Mouse (Mus musculus): ENCODE measurements around the gene Odf3b. TPM values are rescaled to one million over a fixed set of nuclear protein-coding genes. Genes with fewer than 3 reads are reported as not detected.
A peak's percentile ranks its signal among the peaks of the same experiment; 100 is the strongest.

Odf3b gene
- total RNA-seq, 2 experiments from 2014 or later, result 2.7 to 3.7 TPM

DNA sequence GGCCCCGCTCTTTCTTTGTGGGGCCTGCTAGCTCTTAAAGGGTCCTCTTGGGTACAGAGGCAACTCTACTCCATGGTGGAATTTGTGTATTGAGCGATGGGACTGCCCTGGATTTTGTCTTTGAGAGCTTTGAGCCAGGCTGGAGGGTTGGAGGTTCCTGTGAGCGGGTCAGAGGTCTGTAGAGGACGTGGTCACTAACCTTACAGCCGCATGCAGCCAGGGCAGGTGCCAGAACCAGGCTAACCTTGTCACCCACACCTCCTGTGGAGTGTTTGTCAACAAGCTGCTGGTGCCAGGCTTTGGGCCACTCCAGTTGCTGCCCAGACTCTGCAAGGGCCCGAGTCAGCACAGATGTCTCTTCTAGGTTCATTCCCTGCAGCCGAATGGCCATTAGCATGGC lies 3.0 kb downstream of the Odf3b start:
- no peak for ATAC-seq (replicated peaks; ENCODE audit: poor library complexity)

DNA sequence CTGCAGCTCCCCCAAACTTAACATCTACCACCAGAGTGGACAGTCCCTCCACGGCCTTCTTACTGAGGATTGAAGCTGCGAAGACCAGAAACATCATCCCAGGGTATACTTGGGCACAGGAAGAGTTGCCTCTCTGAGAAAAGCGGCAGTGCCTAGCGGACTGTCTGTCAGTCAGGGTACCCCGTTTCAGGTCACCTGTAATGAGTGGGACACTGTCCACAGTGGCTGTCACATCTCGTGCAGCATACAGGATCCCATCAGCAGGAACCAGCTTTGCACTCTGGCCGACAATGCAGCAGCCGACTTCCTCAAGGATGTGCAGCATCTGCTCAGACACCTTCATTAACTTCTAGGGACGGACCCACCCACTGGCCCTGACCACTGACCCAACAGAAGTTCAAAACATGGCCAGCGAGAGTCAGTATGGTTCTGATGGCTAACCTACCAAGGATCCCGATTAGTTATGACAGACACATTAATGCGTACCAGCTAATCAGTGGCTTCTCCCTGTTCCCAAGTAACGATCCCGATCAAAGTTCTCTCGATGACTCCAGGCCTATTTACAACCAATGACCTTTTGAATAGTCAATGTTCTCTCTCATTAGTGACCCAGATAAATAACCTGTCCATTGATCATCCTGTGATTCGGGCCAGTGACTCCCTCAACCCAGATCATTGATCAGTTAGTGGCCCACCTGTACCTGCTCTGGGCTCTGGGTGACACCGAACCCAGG lies 4.1 kb downstream of the Odf3b start:
- ATAC-seq (replicated peaks; ENCODE audit: poor library complexity), result no peak

DNA sequence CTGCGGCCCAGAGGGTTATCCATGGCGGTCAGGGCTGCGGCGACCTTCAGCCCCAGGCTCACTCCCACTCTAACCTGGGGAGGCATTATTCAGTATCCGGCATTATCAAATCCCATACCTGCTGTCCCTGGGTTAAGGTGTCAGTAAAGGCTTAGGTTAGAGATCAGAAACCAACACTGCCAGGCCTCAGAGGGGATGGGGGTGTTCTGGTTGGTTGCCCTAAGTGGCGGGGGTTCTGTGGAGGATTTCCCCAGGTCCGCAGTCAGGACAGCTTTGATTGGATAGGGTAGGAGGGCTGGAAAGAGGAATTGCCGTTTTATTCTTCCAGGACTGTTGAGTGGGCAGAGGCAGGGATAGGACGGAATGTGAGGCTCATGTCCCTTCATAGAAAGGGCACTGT lies 4.7 kb downstream of the Odf3b start:
- no peak for ATAC-seq (replicated peaks; ENCODE audit: poor library complexity)

- ATAC-seq (replicated peaks; ENCODE audit: poor library complexity), result peak; percentile 54
Observed at GRCm38 (mm10) chr15:89373762-89374248, 5.3 kb downstream of the Odf3b start, which contains the start of gene Sco2. Sco2 (minus strand) TSS chr15:89373846.

- ATAC-seq (replicated peaks; ENCODE audit: poor library complexity), result peak; percentile 73
Observed at GRCm38 (mm10) chr15:89373027-89373761, 5.9 kb downstream of the Odf3b start.

- ATAC-seq (replicated peaks; ENCODE audit: poor library complexity), result no peak
Observed at GRCm38 (mm10) chr15:89372536-89372935, 6.5 kb downstream of the Odf3b start.

DNA sequence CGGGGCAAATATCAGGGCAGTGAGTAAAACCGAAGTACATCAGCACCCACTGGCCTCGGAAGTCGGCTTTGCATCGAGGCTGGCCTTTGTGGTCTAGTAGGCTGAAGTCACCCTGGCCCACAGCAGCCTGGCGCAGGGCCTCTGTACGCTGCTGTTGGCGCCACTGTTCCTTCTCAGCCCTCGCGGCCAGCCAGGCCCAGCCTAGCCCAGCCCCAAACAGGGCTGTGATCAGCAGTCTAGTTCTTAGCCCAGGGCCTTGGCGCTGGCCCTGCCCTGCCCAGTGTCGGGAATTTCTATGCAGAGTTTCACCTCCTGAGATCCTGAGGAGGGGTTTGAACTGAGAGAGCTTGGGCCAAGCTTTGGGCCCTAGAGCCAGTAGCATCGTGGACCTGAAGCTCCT lies 7.0 kb downstream of the Odf3b start:
- no peak for ATAC-seq (replicated peaks; ENCODE audit: poor library complexity)

GRCm38 (mm10) chr15:89365141-89365551 lies 13.9 kb downstream of the Odf3b start:
- ATAC-seq (replicated peaks; ENCODE audit: poor library complexity), result no peak

DNA sequence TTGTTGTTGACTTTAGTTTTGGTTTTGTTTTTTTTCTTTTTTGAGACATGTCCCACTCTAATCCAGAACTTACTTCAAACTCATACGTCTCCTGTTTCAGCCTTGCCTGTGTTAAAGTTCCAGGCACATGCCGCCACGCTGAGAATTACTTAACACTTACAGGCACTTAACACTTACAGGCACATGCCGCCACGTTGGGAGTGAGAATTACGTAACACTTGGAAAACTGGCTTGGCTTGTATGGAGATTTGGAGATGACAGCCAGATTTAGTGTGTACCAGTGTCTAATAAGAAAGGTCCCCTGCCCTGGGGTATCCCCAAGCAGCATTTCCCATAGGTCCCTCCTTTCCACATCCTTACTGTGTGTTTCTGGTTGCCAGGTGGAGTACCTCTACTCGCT lies 16.0 kb downstream of the Odf3b start:
- ATAC-seq (replicated peaks; ENCODE audit: poor library complexity), result no peak

DNA sequence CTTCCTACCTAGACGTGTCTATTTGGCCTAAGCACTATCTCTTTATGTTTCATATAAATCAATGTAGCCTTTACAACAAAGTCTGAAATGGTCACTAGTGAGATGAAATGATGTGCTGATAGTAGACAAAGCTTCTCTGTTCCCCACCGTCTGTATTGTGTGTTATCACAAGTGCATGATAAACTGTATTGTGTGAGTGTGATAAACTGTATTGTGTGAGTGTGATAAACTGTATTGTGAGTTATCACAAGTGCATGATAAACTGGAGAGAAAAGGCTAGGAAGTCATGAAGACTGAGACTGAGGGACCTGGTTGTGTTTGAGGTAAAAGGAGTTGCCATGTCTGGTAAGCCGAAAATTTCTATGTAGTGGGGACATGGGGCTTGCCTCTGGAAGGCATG lies 20.3 kb downstream of the Odf3b start:
- no peak for ATAC-seq (replicated peaks; ENCODE audit: poor library complexity)

GRCm38 (mm10) chr15:89356372-89356771 lies 22.7 kb downstream of the Odf3b start:
- peak; percentile 75 for ATAC-seq (replicated peaks; ENCODE audit: poor library complexity)

DNA sequence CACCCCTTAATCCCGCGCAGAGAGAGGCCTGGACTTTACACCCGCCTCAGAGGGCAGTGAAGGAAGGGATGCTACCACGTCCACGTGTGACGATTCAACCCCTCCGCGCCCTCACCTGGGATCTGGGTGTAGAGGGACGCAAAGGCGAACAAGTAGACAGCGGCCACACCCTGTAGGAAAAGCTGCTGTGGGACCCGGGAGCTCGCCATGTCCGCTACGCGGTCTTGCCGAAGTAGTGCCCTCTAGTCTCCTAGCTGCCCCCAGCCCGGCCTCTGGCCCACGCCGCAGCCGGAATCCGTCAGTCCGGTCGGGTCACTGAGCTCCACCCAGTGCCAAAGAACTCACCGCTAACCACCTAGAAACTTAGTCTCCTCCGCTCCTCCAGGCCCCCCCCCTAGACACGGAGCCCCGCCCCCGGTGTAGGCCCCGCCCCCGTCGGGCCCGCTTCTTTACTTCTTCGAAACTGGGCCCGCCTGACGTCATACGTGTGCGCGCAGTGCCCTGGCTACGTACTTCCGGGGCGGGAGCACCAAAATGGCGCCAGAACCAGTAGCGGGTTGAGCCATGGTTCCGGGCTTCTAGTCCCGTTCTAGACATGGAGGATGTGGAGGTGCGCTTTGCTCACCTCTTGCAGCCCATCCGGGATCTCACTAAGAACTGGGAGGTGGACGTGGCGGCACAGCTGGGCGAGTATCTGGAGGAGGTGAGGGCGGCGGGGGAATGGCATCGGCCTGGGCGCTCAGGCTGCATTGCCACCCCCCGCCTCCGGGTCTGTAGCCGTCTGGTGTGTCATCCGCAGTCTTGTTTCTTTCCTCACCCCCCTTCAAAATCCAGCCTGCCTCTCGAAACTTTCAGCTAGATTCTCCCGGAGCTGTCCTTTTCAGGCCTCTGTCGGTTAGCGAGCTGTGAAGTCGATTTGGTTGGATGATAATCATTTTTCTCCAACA lies 23.6 kb downstream of the Odf3b start, which contains the start of the genes Lmf2 and Ncaph2:
TSS of gene Lmf2 (minus strand) at position 419 of the 947 bp plus-strand sequence.
TSS of gene Ncaph2 (plus strand) at position 479 of the 947 bp plus-strand sequence.
- ATAC-seq (replicated peaks; ENCODE audit: poor library complexity), result peak; percentile 82

- no peak for ATAC-seq (replicated peaks; ENCODE audit: poor library complexity)
Observed at GRCm38 (mm10) chr15:89354455-89354854, 24.6 kb downstream of the Odf3b start.

DNA sequence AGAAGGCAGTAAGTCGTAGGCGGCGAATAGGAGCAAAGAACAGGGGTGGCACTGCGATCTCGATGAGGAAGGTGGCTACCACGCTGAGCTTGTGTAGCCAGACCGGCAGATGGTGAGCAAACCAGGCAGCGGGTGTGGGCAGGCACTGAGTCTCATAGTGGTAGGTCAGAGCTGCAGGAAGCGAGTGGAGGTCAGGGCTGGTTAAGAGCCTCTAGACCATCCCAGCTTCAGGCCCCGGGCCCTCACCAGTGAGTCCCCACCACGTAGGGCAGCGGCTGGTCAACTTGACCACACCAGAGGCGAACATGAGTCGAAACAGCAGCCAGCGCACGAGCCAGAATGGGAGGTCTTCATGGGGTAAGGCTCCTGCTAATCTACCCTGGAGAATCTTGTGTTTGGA lies 25.2 kb downstream of the Odf3b start:
- ATAC-seq (replicated peaks; ENCODE audit: poor library complexity), result no peak

- no peak for ATAC-seq (replicated peaks; ENCODE audit: poor library complexity)
Observed at GRCm38 (mm10) chr15:89352795-89353194, 26.3 kb downstream of the Odf3b start.

- ATAC-seq (replicated peaks; ENCODE audit: poor library complexity), result no peak
Observed at GRCm38 (mm10) chr15:89352054-89352453, 27.0 kb downstream of the Odf3b start.

DNA sequence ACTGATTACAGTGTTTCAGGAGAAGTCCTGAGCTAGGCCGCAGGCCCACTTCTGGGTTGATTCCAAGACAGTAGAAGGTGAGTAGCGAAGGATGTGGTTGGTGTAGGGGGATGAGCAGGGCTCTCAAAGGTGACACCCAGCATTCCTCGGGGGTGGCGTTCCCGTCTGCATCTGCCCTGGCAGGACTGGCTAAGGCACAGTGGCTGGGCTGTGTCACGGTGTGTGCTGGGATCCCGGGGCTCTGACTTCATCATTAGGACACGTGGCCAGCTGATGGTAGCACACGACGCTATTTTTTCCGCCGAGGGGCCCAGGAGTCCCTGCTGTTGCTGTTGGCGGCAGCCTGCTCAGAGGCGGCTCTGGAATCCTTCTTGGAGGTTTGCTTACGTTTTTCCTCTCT lies 27.8 kb downstream of the Odf3b start:
- no peak for ATAC-seq (replicated peaks; ENCODE audit: poor library complexity)

DNA sequence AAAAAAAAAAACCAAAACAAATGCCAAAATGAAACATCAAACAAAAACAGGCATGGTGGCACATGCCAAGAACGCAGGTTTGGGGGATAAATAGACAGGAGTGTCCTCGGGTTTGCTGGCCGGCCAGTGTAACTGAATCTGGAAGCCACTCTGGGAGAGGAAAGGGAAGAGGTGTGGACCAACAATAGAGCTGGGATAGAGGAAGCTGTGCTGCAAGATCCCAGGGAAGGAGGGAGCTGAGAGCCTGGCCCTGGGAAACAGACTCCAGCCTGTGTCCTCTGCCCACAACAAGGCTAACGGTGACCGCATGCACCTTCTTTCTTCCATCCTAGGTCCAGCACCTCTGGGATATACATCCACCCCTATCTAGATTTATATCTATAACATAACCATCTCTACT lies 28.6 kb downstream of the Odf3b start:
- ATAC-seq (replicated peaks; ENCODE audit: poor library complexity), result no peak

GRCm38 (mm10) chr15:89343325-89343724 lies 35.8 kb downstream of the Odf3b start:
- no peak for ATAC-seq (replicated peaks; ENCODE audit: poor library complexity)

DNA sequence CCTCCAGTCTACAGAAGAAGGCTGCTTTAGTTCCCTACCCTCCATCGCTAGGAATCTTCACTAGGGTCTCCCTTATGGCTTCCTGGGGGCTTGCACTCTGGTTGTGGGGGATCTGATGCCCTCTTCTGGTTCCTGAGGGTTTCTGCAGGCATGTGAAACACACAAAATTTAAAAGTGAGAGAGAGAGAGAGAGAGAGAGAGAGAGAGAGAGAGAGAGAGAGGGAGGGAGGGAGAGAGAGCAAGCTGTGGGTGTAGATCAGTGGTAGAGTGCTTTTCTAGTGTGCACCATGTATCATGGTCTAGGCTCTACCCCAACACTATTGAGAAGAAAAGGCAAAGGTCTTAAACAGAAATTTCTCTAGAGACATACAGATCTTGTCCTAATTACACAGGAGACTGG lies 37.4 kb downstream of the Odf3b start:
- no peak; the same call in 1 of the 2 replicates for ATAC-seq (replicated peaks; ENCODE audit: poor library complexity)

GRCm38 (mm10) chr15:89340136-89340535 lies 38.9 kb downstream of the Odf3b start:
- peak; percentile 60; the same call in 1 of the 2 replicates for ATAC-seq (replicated peaks; ENCODE audit: poor library complexity)
